Mouse (Mus musculus) bone marrow, adult 2 months (tissue): Measurements from ENCODE around the gene Pramel1. TPM values are rescaled to one million over a fixed set of nuclear protein-coding genes. Genes with fewer than 3 reads are reported as not detected.
"Not testable (repeated sequence)": the region's sequence is repeated elsewhere in the genome, so short reads cannot be mapped to it uniquely, and the experiment has no call there.

Experiments
- H3K27ac ChIP-seq: fragments of 200-500 bp; 2 replicates; pipeline ENCODE4 v1.5.1; 2012; ENCODE audit warnings: low read depth, mild to moderate bottlenecking, control low read depth, inconsistent platforms, low read length; ENCODE audit not compliant: control insufficient read depth, poor library complexity, insufficient read depth
- H3K4me1 ChIP-seq: fragments of 200-500 bp; 2 replicates; pipeline ENCODE4 v1.6.1; 2011; ENCODE audit warnings: low read length; ENCODE audit not compliant: control insufficient read depth, insufficient read depth
- H3K4me3 ChIP-seq: fragments of 200-500 bp; replicated peaks from 2 replicates; pipeline ENCODE3; 2011; ENCODE audit warnings: mild to moderate bottlenecking, low read depth, low read length, control low read depth; ENCODE audit not compliant: control insufficient read depth
- CTCF ChIP-seq: fragments of 200-500 bp; IDR thresholded peaks from 2 replicates; pipeline ENCODE4 v1.5.1; 2011; ENCODE audit warnings: low read length, control low read depth; ENCODE audit not compliant: control insufficient read depth, insufficient read depth
- POLR2A ChIP-seq: fragments of 200-500 bp; IDR thresholded peaks from 2 replicates; pipeline ENCODE4 v1.6.1; 2011; ENCODE audit warnings: low read depth, mild to moderate bottlenecking, control low read depth, low read length, borderline replicate concordance; ENCODE audit not compliant: control insufficient read depth
- WGBS: fragments of 180-500 bp; shearing (Covaris S2); methylation state at CpG from one replicate; pipeline ENCODE4 v1.1.7; 2018; 5-methylcytosine and 5-hydroxymethylcytosine counted together
- polyA plus RNA-seq: library from polyadenylated mRNA; stranded (reverse); fragments of >200 nt; gene quantifications from 2 replicates; pipeline ENCODE4 v1.2.4, GENCODE M21; 2011; ENCODE audit warnings: low replicate concordance; ENCODE audit not compliant: missing spikeins, insufficient read depth, insufficient read length

Gene Pramel1
- polyA plus RNA-seq, 1 experiment, result not detected

DNA sequence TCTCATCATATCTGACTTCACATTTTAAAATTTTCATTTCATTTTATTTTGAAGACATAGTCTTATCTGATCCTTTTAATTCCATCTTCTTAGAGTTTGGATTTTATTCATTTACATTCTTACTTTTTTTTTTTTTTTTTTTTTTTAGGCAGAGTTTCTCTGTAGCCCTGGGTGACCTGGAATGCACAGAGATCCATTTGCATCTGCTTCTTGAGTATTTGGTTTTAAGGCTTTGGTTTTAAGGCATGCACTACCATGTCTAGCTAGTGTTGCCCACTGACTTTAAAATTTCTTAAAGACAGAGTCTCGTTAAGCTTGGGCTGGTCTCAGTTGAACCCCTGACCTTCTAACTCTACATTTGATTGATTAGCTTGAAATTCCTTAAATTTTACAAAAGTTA is 19.4 kb downstream of the Pramel1 start:
- H3K4me1 ChIP-seq, result no peaks in the 10 kb centered on the region; the same call in 1 of the 2 replicates
- no peak overlapping the region for H3K4me3 ChIP-seq
- WGBS, result 93% methylated on average over 1 of the region's 1 CpGs
- H3K27ac ChIP-seq, result no peak overlapping the region
- TF ChIP-seq POLR2A (no peak), CTCF (no peak)

DNA sequence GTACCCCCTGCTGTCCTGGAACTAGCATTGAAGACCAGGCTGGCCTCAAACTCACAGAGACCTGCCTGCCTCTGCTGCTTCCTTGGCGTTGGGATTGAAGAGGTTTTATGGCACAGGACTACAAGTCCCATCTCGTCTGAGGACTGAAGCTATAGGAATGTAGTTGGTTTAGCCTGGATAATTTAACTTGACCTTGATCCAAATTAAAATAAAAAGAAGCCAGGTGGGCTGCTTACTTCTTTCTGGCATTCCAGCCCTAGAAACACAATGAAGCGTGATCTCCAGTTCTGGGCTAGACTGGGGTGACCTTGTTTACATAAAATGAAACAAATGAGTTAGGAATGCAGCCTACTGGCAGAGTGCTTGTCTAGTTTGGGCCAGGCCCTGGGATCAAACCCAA is 19.9 kb downstream of the Pramel1 start:
- H3K4me3 ChIP-seq, result no peak overlapping the region
- no peak overlapping the region for H3K27ac ChIP-seq
- WGBS, result 89% methylated on average over 3 of the region's 3 CpGs
- no peaks in the 10 kb centered on the region; the same call in 1 of the 2 replicates for H3K4me1 ChIP-seq
- TF ChIP-seq POLR2A (no peak), CTCF (no peak)

DNA sequence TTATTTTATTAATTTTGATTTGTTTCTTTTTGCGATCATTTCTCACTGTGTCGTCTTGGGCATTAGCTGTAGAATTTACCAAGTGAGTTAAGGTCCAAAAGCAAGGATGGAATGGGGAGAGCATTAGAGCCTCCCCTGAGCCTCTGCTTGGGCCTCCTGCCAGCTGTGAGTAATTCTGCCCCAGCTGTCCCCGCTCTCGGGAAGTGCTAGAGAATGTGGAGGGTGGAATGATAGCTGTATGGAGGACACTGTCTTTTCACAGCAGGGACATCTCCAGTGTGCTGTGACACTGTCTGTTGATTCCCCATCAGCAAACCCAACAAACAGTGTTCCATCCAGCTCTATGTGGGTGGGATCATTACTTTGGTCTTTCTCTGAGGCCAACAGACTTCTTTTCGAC is 32.5 kb downstream of the Pramel1 start:
- WGBS, result 75% methylated on average over 5 of the region's 5 CpGs
- H3K27ac ChIP-seq, result not testable (repeated sequence)

More for the DNA sequence above, 32.5 kb downstream of the Pramel1 start:
- H3K4me3 ChIP-seq, H3K4me1 ChIP-seq: not testable (repeated sequence)

Other genes with a start within 250 kb of the Pramel1 start
- gene Prdm2, start 181.4 kb upstream of the Pramel1 start, polyA plus RNA-seq, result 7.9 and 17.7 TPM in 2 replicates
- gene Pdpn, start 94.9 kb upstream of the Pramel1 start, polyA plus RNA-seq, result 14.1 TPM in 1 of 2 replicates, not detected in the other
- not detected in 2 replicates for gene Lrrc38, start 44.7 kb upstream of the Pramel1 start, polyA plus RNA-seq
- gene Pramef8, start 18.0 kb downstream of the Pramel1 start, polyA plus RNA-seq, result 3.4 and 4.3 TPM in 2 replicates
- gene Oog4, start 55.9 kb downstream of the Pramel1 start, polyA plus RNA-seq, result not detected in 2 replicates
- gene Gm13043, start 116.9 kb downstream of the Pramel1 start, polyA plus RNA-seq, result not detected in 2 replicates
- gene Gm13040, start 141.5 kb downstream of the Pramel1 start, polyA plus RNA-seq, result not detected in 2 replicates
- gene BC080695, start 157.3 kb downstream of the Pramel1 start, polyA plus RNA-seq, result not detected in 2 replicates
- gene Gm13057, start 157.3 kb downstream of the Pramel1 start, polyA plus RNA-seq, result not detected in 2 replicates
- not detected in 2 replicates for gene Gm13083, start 220.6 kb downstream of the Pramel1 start, polyA plus RNA-seq